Mouse (Mus musculus) heart, embryonic 12.5 days (tissue): ENCODE data around the gene Havcr2. TPM values are rescaled to one million over a fixed set of nuclear protein-coding genes. Genes with fewer than 3 reads are reported as not detected.

Experiments used
- ATAC-seq: fragments of 200-750 bp; cut with Nextera tagmentation; 2 replicates; pipeline ENCODE4 v1.8.0; 2017; ENCODE audit warnings: moderate TSS enrichment, moderate library complexity; ENCODE audit not compliant: insufficient number of reproducible peaks, low FRiP score
- H3K27ac ChIP-seq: fragments of 300-500 bp; sonication (generic); 2 replicates; pipeline ENCODE4 v1.5.1; 2016; ENCODE audit warnings: mild to moderate bottlenecking, moderate library complexity; ENCODE audit not compliant: poor library complexity, severe bottlenecking
- H3K27me3 ChIP-seq: fragments of 300-500 bp; sonication (generic); replicated peaks from 2 replicates; pipeline ENCODE4 v1.6.1; 2016; ENCODE audit warnings: mild to moderate bottlenecking, moderate library complexity
- H3K36me3 ChIP-seq: fragments of 300-500 bp; sonication (generic); 2 replicates; pipeline ENCODE4 v1.6.1; 2016; ENCODE audit warnings: mild to moderate bottlenecking, moderate library complexity
- H3K4me1 ChIP-seq: fragments of 300-500 bp; sonication (generic); replicated peaks from 2 replicates; pipeline ENCODE4 v1.6.1; 2016; ENCODE audit warnings: mild to moderate bottlenecking
- H3K4me2 ChIP-seq: fragments of 300-500 bp; sonication (generic); 2 replicates; pipeline ENCODE4 v1.6.1; 2016; ENCODE audit warnings: mild to moderate bottlenecking, moderate library complexity
- H3K4me3 ChIP-seq: fragments of 300-500 bp; sonication (generic); 2 replicates; pipeline ENCODE4 v1.5.1; 2016; ENCODE audit warnings: mild to moderate bottlenecking
- H3K9ac ChIP-seq: fragments of 300-500 bp; sonication (generic); 2 replicates; pipeline ENCODE4 v1.6.1; 2016; ENCODE audit warnings: mild to moderate bottlenecking, moderate library complexity
- H3K9me3 ChIP-seq: fragments of 300-500 bp; sonication (generic); replicated peaks from 2 replicates; pipeline ENCODE4 v1.6.1; 2016; ENCODE audit warnings: mild to moderate bottlenecking, moderate library complexity
- WGBS: fragments of 180-500 bp; shearing (Covaris S2); methylation state at CpG from one replicate; pipeline ENCODE4 v1.1.7; 2016; 5-methylcytosine and 5-hydroxymethylcytosine counted together
- polyA plus RNA-seq: library from polyadenylated mRNA; unstranded; fragments of >200 nt; fragmentation: Nextera tagmentation; extraction: Ambion mirVana; gene quantifications from 2 replicates; pipeline ENCODE4 v1.2.1, GENCODE M21; 2016

The Havcr2 gene
- polyA plus RNA-seq, 1 experiment from 2014 or later, result 0.10 TPM

DNA sequence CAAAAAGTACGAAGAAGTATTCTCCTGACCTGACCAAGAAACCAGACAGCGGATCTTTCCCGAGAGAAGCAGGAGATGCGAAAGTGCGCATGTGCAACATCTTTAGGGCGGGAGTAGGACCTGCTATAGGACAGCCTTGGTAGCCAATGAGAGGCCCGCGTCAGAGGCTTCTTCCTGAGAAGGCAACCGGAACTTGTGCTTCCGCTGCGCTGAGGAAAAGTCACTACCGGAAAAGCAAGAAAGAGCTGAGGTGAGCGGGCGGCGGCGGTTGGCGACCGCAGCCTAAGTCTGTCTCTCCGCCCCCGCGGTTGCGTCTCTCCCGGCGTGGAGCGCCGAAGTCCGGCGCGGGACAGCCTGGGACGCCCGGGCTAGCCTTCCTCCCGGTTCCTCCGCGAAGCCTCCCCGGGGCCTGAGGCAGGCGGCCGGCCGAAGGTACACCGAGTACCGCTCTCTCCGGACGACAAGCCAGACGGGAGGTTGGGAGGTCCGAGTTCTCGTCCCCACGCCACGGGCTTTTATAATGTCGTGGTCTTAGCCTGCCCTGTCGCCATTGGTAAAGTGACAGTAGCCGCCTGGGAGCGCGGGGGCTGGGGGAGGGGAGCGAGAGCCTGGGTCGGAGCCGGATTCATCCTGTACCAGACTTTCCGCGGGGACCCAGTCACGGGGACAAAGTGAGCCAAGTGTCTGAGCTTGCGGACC is 17.8 kb upstream of the Havcr2 start, which contains the start of gene Med7:
TSS of gene Med7 (plus strand) at position 166 of the 699 bp plus-strand sequence.
- Histone ChIP-seq H3K4me3 (peak within 1 kb of the TSS; percentile 93), H3K9me3 (no peaks in the 10 kb centered on the region), H3K27me3 (no peaks in the 10 kb centered on the region), H3K27ac (peak within 1 kb of the TSS; percentile 95), H3K4me2 (peak within 1 kb of the TSS; percentile 89), H3K4me1 (peaks cover 5% of the 10 kb centered on the region), H3K9ac (peak within 1 kb of the TSS; percentile 97), H3K36me3 (peaks cover 16% of the 10 kb centered on the region)
- WGBS, result under 1% methylated on average over 59 of the region's 59 CpGs
- ATAC-seq, result peak; percentile 97

DNA sequence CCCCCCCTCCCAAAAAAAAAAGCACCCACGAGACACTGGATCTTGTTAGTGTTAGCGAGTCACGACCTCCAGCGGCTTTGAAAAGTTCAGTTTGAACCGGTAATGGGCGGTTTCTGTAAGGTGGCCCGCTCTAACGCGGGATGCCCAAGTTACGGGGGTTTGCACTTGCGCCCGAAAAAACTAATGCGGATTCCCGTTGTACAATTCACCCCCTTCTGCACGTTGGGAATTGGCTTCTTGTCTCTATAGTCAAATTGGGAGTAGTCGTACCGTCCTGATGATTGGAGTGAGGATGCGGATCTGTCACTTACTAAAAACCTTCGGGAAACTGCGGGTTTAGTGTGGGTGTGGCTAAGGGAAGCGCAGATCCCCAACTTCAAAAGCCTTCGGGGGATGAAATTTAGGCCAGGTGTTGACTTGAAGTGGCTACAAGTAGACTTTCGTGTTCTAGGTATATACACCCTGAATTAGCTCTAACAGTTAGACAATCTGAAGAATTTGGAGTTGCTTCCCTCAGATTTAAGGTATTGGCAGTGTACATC is 17.2 kb upstream of the Havcr2 start:
- peak overlapping the region; percentile 93 for H3K4me3 ChIP-seq
- peak overlapping the region; percentile 95 for H3K27ac ChIP-seq
- no peaks in the 10 kb centered on the region for H3K27me3 ChIP-seq
- H3K9me3 ChIP-seq, result no peaks in the 10 kb centered on the region
- peak overlapping the region; percentile 89 for H3K4me2 ChIP-seq
- peaks cover 16% of the 10 kb centered on the region for H3K36me3 ChIP-seq
- WGBS, result 1% methylated on average over 23 of the region's 23 CpGs
- H3K4me1 ChIP-seq, result peaks cover 5% of the 10 kb centered on the region
- peak overlapping the region; percentile 97 for H3K9ac ChIP-seq
- ATAC-seq, result no peak; the same call in 1 of the 2 replicates

- no peak overlapping the region for H3K4me3 ChIP-seq
- WGBS, result 83% methylated on average over 5 of the region's 5 CpGs
- no peak overlapping the region for H3K4me2 ChIP-seq
- H3K27me3 ChIP-seq, result no peaks in the 10 kb centered on the region
- peaks cover 22% of the 10 kb centered on the region for H3K36me3 ChIP-seq
- H3K27ac ChIP-seq, result no peak overlapping the region
- H3K9me3 ChIP-seq, result no peaks in the 10 kb centered on the region
- ATAC-seq, result no peak
- peaks cover 5% of the 10 kb centered on the region for H3K4me1 ChIP-seq
- no peak overlapping the region for H3K9ac ChIP-seq
Measured at GRCm38 (mm10) chr11:46439005-46439543, 15.7 kb upstream of the Havcr2 start.

DNA sequence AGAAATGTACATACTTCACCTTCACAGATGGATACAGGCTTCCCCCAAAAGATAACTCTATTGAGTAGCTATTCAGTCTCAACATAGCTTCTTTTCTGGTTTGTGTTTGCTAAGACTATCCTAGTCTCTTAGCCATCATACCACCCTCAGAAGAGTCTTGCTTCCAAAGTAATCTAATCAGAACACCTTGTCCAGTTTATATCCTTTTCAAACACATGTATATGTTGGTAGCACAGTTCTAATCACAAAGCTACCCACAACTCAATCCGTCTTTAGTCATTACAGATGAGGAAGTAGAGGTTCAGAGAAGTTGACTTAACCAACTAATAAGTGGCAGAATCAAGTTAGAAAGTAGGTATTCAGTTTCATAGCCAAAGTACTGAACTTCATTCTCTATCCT is 13.0 kb upstream of the Havcr2 start:
- no peak overlapping the region for H3K9ac ChIP-seq
- ATAC-seq, result no peak
- no peak overlapping the region for H3K27ac ChIP-seq
- peaks cover 2% of the 10 kb centered on the region; the same call in 1 of the 2 replicates for H3K4me1 ChIP-seq
- WGBS, result 84% methylated on average over 1 of the region's 1 CpGs
- peaks cover 22% of the 10 kb centered on the region for H3K36me3 ChIP-seq
- no peak overlapping the region for H3K4me2 ChIP-seq
- no peak overlapping the region for H3K4me3 ChIP-seq
- H3K9me3 ChIP-seq, result no peaks in the 10 kb centered on the region
- no peaks in the 10 kb centered on the region for H3K27me3 ChIP-seq

- H3K4me2 ChIP-seq, result no peak overlapping the region
- H3K27ac ChIP-seq, result no peak overlapping the region
- H3K36me3 ChIP-seq, result peaks cover 22% of the 10 kb centered on the region
- H3K9me3 ChIP-seq, result no peaks in the 10 kb centered on the region
- no peak for ATAC-seq
- H3K9ac ChIP-seq, result no peak overlapping the region
- no peaks in the 10 kb centered on the region for H3K27me3 ChIP-seq
- no peaks in the 10 kb centered on the region; the same call in 1 of the 2 replicates for H3K4me1 ChIP-seq
- WGBS, result 77% methylated on average over 1 of the region's 1 CpGs
- no peak overlapping the region for H3K4me3 ChIP-seq
Measured at GRCm38 (mm10) chr11:46443152-46443551, 11.6 kb upstream of the Havcr2 start.

GRCm38 (mm10) chr11:46443979-46444378 is 10.8 kb upstream of the Havcr2 start:
- Histone ChIP-seq H3K4me2 (no peak overlapping the region), H3K27me3 (no peaks in the 10 kb centered on the region), H3K4me3 (no peak overlapping the region), H3K4me1 (no peaks in the 10 kb centered on the region; the same call in 1 of the 2 replicates), H3K27ac (no peak overlapping the region), H3K9me3 (no peaks in the 10 kb centered on the region), H3K9ac (no peak overlapping the region), H3K36me3 (peaks cover 19% of the 10 kb centered on the region)
- no peak for ATAC-seq
- WGBS, result 80% methylated on average over 5 of the region's 5 CpGs

DNA sequence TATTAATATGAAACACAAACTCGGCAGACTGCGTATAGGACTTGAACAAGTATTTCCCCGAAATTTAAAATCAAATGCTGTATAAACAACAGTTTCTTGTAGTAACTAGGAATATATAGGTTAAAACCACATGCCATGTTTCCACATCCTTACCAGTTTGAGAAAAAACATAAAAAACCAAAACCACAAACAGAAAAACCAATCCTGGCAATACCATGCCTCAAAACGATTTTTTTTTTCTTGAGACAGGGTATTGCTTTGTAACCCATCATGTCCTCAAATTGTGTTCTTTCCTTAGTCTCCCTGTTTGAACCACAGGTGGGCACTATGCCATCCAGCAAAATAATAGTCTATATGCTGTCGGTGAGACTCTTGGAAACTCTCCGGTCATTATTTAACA is 8.6 kb upstream of the Havcr2 start:
- Histone ChIP-seq H3K36me3 (peaks cover 7% of the 10 kb centered on the region; the same call in 1 of the 2 replicates), H3K4me3 (no peak overlapping the region), H3K9ac (no peak overlapping the region), H3K4me2 (no peak overlapping the region), H3K27me3 (no peaks in the 10 kb centered on the region), H3K9me3 (no peaks in the 10 kb centered on the region), H3K27ac (no peak overlapping the region), H3K4me1 (no peaks in the 10 kb centered on the region)
- no peak for ATAC-seq
- 91% methylated on average over 6 of the region's 6 CpGs for WGBS

GRCm38 (mm10) chr11:46447644-46448484 is 6.9 kb upstream of the Havcr2 start:
- Histone ChIP-seq H3K9ac (no peak overlapping the region), H3K4me1 (no peaks in the 10 kb centered on the region), H3K4me2 (no peak overlapping the region), H3K9me3 (no peaks in the 10 kb centered on the region), H3K27me3 (no peaks in the 10 kb centered on the region), H3K4me3 (no peak overlapping the region), H3K27ac (no peak overlapping the region), H3K36me3 (peaks cover 6% of the 10 kb centered on the region; the same call in 1 of the 2 replicates)
- no peak for ATAC-seq
- WGBS, result 73% methylated on average over 13 of the region's 13 CpGs

DNA sequence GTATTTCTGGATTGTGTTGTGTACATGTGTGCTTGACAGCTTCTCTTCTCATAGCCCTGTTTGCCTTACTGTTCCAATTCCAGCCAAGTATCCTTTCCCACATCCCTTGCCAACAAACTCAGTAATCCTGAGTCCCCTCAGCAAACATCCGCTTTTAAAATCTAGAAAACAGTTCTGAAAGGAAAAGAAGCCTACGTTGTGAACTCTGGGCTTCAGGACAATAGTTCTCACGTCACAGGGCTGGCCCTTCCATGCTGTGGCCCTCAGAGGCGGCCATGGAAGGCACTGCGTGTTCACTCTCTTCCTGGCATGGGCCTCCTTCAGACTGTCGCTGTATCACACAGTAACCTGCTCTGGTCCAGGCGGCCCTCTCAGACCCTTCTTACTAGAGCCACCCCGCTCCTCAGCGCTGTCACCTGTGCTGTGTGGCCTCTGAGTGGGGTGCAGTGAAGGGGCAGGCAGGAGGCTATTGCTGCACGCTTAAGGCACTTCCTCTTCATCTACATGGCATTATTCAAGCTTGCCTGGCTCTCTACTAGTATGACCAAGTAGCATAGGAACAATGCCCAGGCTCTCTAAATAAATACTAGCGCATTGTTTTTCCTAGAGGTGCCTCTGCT is 5.2 kb upstream of the Havcr2 start:
- Histone ChIP-seq H3K27ac (no peak overlapping the region), H3K9me3 (no peaks in the 10 kb centered on the region), H3K36me3 (no peaks in the 10 kb centered on the region), H3K27me3 (no peaks in the 10 kb centered on the region), H3K9ac (no peak overlapping the region), H3K4me1 (no peaks in the 10 kb centered on the region), H3K4me3 (no peak overlapping the region), H3K4me2 (no peak overlapping the region)
- no peak for ATAC-seq
- 75% methylated on average over 11 of the region's 11 CpGs for WGBS

DNA sequence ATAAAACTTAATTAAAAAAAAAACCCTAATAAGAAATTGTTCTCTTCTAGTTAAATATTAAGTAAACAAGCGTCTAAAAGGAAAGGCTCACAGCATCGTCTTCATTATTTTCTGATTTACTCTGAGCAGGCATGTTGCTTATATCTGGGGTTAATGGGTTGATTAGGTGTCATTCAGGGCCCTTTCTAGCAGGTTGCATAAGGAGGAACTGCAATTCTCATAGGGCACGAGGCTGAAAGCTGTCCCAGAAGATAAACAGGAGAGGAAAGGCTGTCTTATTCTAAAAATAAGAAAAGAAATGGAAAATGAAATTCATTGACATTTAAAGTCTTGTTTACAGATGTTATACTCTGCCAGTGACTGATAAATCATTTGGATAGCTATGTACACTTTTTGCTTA is 5.2 kb downstream of the Havcr2 start:
- Histone ChIP-seq H3K9ac (no peak overlapping the region), H3K27ac (no peak overlapping the region), H3K4me2 (no peak overlapping the region), H3K4me3 (no peak overlapping the region), H3K36me3 (no peaks in the 10 kb centered on the region), H3K4me1 (0 out of 2 replicates have a peak, but pooled peaks cover 3% of the 10 kb centered on the region), H3K9me3 (no peaks in the 10 kb centered on the region), H3K27me3 (no peaks in the 10 kb centered on the region)
- ATAC-seq, result no peak
- 71% methylated on average over 3 of the region's 3 CpGs for WGBS
